Mouse (Mus musculus) heart, embryonic 15.5 days (tissue): ENCODE data around the gene B9d1. TPM values are rescaled to one million over a fixed set of nuclear protein-coding genes. Genes with fewer than 3 reads are reported as not detected.

Experiments used
- ATAC-seq: fragments of 200-750 bp; cut with Nextera tagmentation; replicated peaks from 2 replicates; pipeline ENCODE4 v1.8.0; 2017; ENCODE audit warnings: low read depth, moderate TSS enrichment; ENCODE audit not compliant: insufficient number of reproducible peaks, insufficient read depth, low FRiP score
- H3K27ac ChIP-seq: fragments of 300-500 bp; sonication (generic); 2 replicates; pipeline ENCODE4 v1.5.1; 2015; ENCODE audit warnings: mild to moderate bottlenecking, inconsistent platforms
- H3K27me3 ChIP-seq: fragments of 300-500 bp; sonication (generic); 2 replicates; pipeline ENCODE4 v1.6.1; 2015; ENCODE audit warnings: inconsistent platforms
- H3K36me3 ChIP-seq: fragments of 300-500 bp; sonication (generic); 2 replicates; pipeline ENCODE4 v1.6.1; 2015; ENCODE audit warnings: mild to moderate bottlenecking, inconsistent platforms
- H3K4me1 ChIP-seq: fragments of 300-500 bp; sonication (generic); replicated peaks from 2 replicates; pipeline ENCODE4 v1.6.1; 2015; ENCODE audit warnings: inconsistent platforms
- H3K4me2 ChIP-seq: fragments of 300-500 bp; sonication (generic); 2 replicates; pipeline ENCODE4 v1.6.1; 2015; ENCODE audit warnings: inconsistent platforms, mild to moderate bottlenecking, moderate library complexity
- H3K4me3 ChIP-seq: fragments of 300-500 bp; sonication (generic); 2 replicates; pipeline ENCODE4 v1.5.1; 2015; ENCODE audit warnings: mild to moderate bottlenecking, inconsistent platforms
- H3K9ac ChIP-seq: fragments of 300-500 bp; sonication (generic); 2 replicates; pipeline ENCODE4 v1.6.1; 2015; ENCODE audit warnings: mild to moderate bottlenecking, inconsistent platforms
- H3K9me3 ChIP-seq: fragments of 300-500 bp; sonication (generic); replicated peaks from 2 replicates; pipeline ENCODE4 v1.6.1; 2016; ENCODE audit warnings: inconsistent platforms
- WGBS: fragments of 180-500 bp; shearing (Covaris S2); methylation state at CpG from one replicate; pipeline ENCODE4 v1.1.7; 2015; ENCODE audit warnings: mixed read lengths; 5-methylcytosine and 5-hydroxymethylcytosine counted together
- polyA plus RNA-seq: library from polyadenylated mRNA; unstranded; fragments of >200 nt; fragmentation: Nextera tagmentation; extraction: Ambion mirVana; gene quantifications from 2 replicates; pipeline ENCODE4 v1.2.1, GENCODE M21; 2015

B9d1 gene
- polyA plus RNA-seq, 1 experiment from 2014 or later, result 11.1 TPM

GRCm38 (mm10) chr11:61489874-61490273 is 15.1 kb upstream of the B9d1 start:
- Histone ChIP-seq H3K9me3 (no peaks in the 10 kb centered on the region), H3K4me1 (peaks cover 40% of the 10 kb centered on the region), H3K27ac (no peak overlapping the region), H3K36me3 (peaks cover 47% of the 10 kb centered on the region), H3K4me2 (no peak overlapping the region), H3K27me3 (no peaks in the 10 kb centered on the region), H3K4me3 (no peak overlapping the region), H3K9ac (no peak overlapping the region)
- no peak for ATAC-seq
- 94% methylated on average over 8 of the region's 8 CpGs for WGBS

GRCm38 (mm10) chr11:61490944-61491520 is 13.9 kb upstream of the B9d1 start:
- Histone ChIP-seq H3K9me3 (no peaks in the 10 kb centered on the region), H3K27me3 (no peaks in the 10 kb centered on the region), H3K9ac (no peak overlapping the region), H3K4me1 (peaks cover 35% of the 10 kb centered on the region), H3K36me3 (peaks cover 47% of the 10 kb centered on the region), H3K4me2 (no peak overlapping the region), H3K4me3 (no peak overlapping the region), H3K27ac (no peak overlapping the region)
- ATAC-seq, result no peak
- WGBS, result 87% methylated on average over 22 of the region's 22 CpGs

GRCm38 (mm10) chr11:61492749-61493401 is 12.1 kb upstream of the B9d1 start:
- Histone ChIP-seq H3K9ac (peak overlapping the region; percentile 65), H3K27ac (no peak overlapping the region), H3K36me3 (peaks cover 47% of the 10 kb centered on the region), H3K4me1 (peaks cover 21% of the 10 kb centered on the region), H3K9me3 (no peaks in the 10 kb centered on the region), H3K27me3 (no peaks in the 10 kb centered on the region), H3K4me2 (peak overlapping the region; percentile 84), H3K4me3 (peak overlapping the region; percentile 78)
- no peak for ATAC-seq
- 64% methylated on average over 12 of the region's 12 CpGs for WGBS

- under 1% methylated on average over 50 of the region's 50 CpGs for WGBS
- Histone ChIP-seq H3K36me3 (peaks cover 41% of the 10 kb centered on the region), H3K4me1 (peaks cover 17% of the 10 kb centered on the region), H3K27me3 (no peaks in the 10 kb centered on the region), H3K4me2 (peak overlapping the region; percentile 84), H3K4me3 (peak overlapping the region; percentile 78), H3K27ac (peak overlapping the region; percentile 79), H3K9me3 (no peaks in the 10 kb centered on the region), H3K9ac (peak overlapping the region; percentile 65)
- peak; percentile 53 for ATAC-seq
These were observed 11.3 kb upstream of the B9d1 start for GRCm38 (mm10) chr11:61493525-61494128.

- peak; percentile 92 for ATAC-seq
- H3K27me3 ChIP-seq, result no peaks in the 10 kb centered on the region
- under 1% methylated on average over 61 of the region's 62 CpGs for WGBS
- H3K4me1 ChIP-seq, result peaks cover 22% of the 10 kb centered on the region
- peak within 1 kb of the TSS; percentile 79 for H3K27ac ChIP-seq
- H3K9me3 ChIP-seq, result no peaks in the 10 kb centered on the region
- peaks cover 33% of the 10 kb centered on the region for H3K36me3 ChIP-seq
- H3K4me2 ChIP-seq, result peak within 1 kb of the TSS; percentile 84
- peak within 1 kb of the TSS; percentile 78 for H3K4me3 ChIP-seq
- H3K9ac ChIP-seq, result peak within 1 kb of the TSS; percentile 65
These were observed 10.6 kb upstream of the B9d1 start, which contains the start of gene Mapk7 for GRCm38 (mm10) chr11:61494129-61494997. Gene Mapk7, minus strand, starts transcription at chr11:61494406.

GRCm38 (mm10) chr11:61495528-61495927 is 9.4 kb upstream of the B9d1 start:
- Histone ChIP-seq H3K4me3 (no peak overlapping the region), H3K27me3 (no peaks in the 10 kb centered on the region), H3K36me3 (peaks cover 22% of the 10 kb centered on the region), H3K4me2 (no peak overlapping the region), H3K4me1 (peaks cover 27% of the 10 kb centered on the region), H3K9ac (no peak overlapping the region), H3K9me3 (no peaks in the 10 kb centered on the region), H3K27ac (peak overlapping the region; percentile 79; the same call in 1 of the 2 replicates)
- no peak for ATAC-seq
- WGBS, result 78% methylated on average over 2 of the region's 2 CpGs

GRCm38 (mm10) chr11:61497490-61497889 is 7.5 kb upstream of the B9d1 start:
- H3K36me3 ChIP-seq, result peaks cover 4% of the 10 kb centered on the region
- no peaks in the 10 kb centered on the region for H3K9me3 ChIP-seq
- no peaks in the 10 kb centered on the region for H3K27me3 ChIP-seq
- no peak overlapping the region for H3K27ac ChIP-seq
- ATAC-seq, result no peak
- H3K4me2 ChIP-seq, result no peak overlapping the region
- H3K4me1 ChIP-seq, result peaks cover 27% of the 10 kb centered on the region
- H3K4me3 ChIP-seq, result no peak overlapping the region
- no peak overlapping the region for H3K9ac ChIP-seq
- 85% methylated on average over 1 of the region's 1 CpGs for whole genome bisulfite sequencing

GRCm38 (mm10) chr11:61498736-61499504 is 6.0 kb upstream of the B9d1 start:
- Histone ChIP-seq H3K4me1 (peaks cover 17% of the 10 kb centered on the region), H3K9me3 (no peaks in the 10 kb centered on the region), H3K9ac (no peak overlapping the region), H3K4me3 (no peak overlapping the region), H3K36me3 (no peaks in the 10 kb centered on the region), H3K27me3 (no peaks in the 10 kb centered on the region), H3K4me2 (no peak overlapping the region), H3K27ac (peak overlapping the region; percentile 62)
- ATAC-seq, result no peak
- WGBS, result 54% methylated on average over 6 of the region's 6 CpGs

GRCm38 (mm10) chr11:61503933-61504332 is 1.0 kb upstream of the B9d1 start:
- H3K4me2 ChIP-seq, result no peak overlapping the region
- H3K4me1 ChIP-seq, result peaks cover 17% of the 10 kb centered on the region
- no peaks in the 10 kb centered on the region for H3K36me3 ChIP-seq
- no peak for ATAC-seq
- no peak overlapping the region for H3K9ac ChIP-seq
- no peaks in the 10 kb centered on the region for H3K27me3 ChIP-seq
- 75% methylated on average over 8 of the region's 8 CpGs for WGBS
- no peaks in the 10 kb centered on the region for H3K9me3 ChIP-seq
- H3K4me3 ChIP-seq, result no peak overlapping the region
- H3K27ac ChIP-seq, result no peak overlapping the region

GRCm38 (mm10) chr11:61514953-61515352 is 10.0 kb downstream of the B9d1 start:
- Histone ChIP-seq H3K4me3 (no peak overlapping the region), H3K36me3 (peaks cover 31% of the 10 kb centered on the region; the same call in 1 of the 2 replicates), H3K27me3 (no peaks in the 10 kb centered on the region), H3K27ac (no peak overlapping the region), H3K9ac (no peak overlapping the region), H3K4me2 (no peak overlapping the region), H3K9me3 (no peaks in the 10 kb centered on the region), H3K4me1 (peaks cover 17% of the 10 kb centered on the region)
- ATAC-seq, result no peak
- 58% methylated on average over 3 of the region's 3 CpGs for WGBS
